Comparison of ENCODE assay signal across 10 mouse cellular contexts in the genomic region with DNA sequence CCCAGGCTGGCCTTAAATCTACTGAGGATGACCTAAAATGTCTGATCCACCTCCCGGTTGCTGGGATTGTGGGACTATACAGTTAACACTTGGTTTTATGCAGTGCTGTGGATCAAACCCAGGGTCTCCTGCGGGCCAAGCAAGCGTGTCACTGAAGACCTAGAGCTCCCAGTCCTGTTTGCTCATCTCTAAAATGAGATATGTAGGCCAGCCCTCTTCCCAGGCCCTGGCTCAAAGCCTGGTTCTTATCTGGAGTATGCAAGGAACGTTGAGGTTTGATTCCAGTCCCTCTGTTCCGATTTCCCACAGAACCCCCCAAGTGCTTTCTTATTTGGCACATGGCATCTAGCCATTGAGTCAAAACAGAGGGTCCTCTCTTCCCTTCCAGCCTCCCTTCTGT.
DNase-seq lines count a peak whose midpoint lies in the region; ATAC-seq and TF ChIP-seq lines count a peak whose summit lies in the region.
"Had no signal": no experiment of that assay in that cellular context is flagged by ENCODE, and none has a peak within 500 bp of the region (broad histone marks: within the 10 kb centered on the region; RNA-seq: fewer than 3 reads in every experiment).

No protein-coding gene starts in this region.

- TF ChIP-seq POLR2A in limb, embryonic 14.5 days (IDR thresholded peaks at IDR 0.05; ENCODE audit: borderline replicate concordance, extremely low read depth, insufficient read depth, insufficient read length): no peak

- TF ChIP-seq CTCF in kidney, postnatal 0 days (IDR thresholded peaks at IDR 0.05; ENCODE audit: low read depth): no peak

- no peaks in the 10 kb centered on the region for H3K9me3 ChIP-seq in kidney, postnatal 0 days (replicated peaks; ENCODE audit: low read length)
- H3K9me3 ChIP-seq in forebrain, embryonic 14.5 days (replicated peaks; ENCODE audit: control insufficient read depth, low read length): no peaks in the 10 kb centered on the region
- no peaks in the 10 kb centered on the region for H3K9me3 ChIP-seq in limb, embryonic 14.5 days (ENCODE audit: control insufficient read depth, low read length)
- no peaks in the 10 kb centered on the region for H3K9me3 ChIP-seq in neural tube, embryonic 13.5 days

- H3K4me3 ChIP-seq in kidney, postnatal 0 days (replicated peaks; ENCODE audit: low read depth, low read length): no peak overlapping the region
- no peak overlapping the region for H3K4me3 ChIP-seq in forebrain, embryonic 14.5 days (ENCODE audit: low read depth, low read length)
- no peak overlapping the region for H3K4me3 ChIP-seq in limb, embryonic 14.5 days (replicated peaks; ENCODE audit: low read length)
- H3K4me3 ChIP-seq in neural tube, embryonic 13.5 days: no peak overlapping the region

- H3K36me3 ChIP-seq in kidney, postnatal 0 days (ENCODE audit: insufficient read depth, low read length): no peaks in the 10 kb centered on the region
- no peaks in the 10 kb centered on the region for H3K36me3 ChIP-seq in forebrain, embryonic 14.5 days (ENCODE audit: control insufficient read depth, insufficient read depth, low read length)
- no peaks in the 10 kb centered on the region for H3K36me3 ChIP-seq in limb, embryonic 14.5 days (ENCODE audit: control insufficient read depth, insufficient read depth, low read length)
- no peaks in the 10 kb centered on the region for H3K36me3 ChIP-seq in neural tube, embryonic 13.5 days

- ATAC-seq in kidney, postnatal 0 days (replicated peaks; ENCODE audit: low FRiP score, low read depth): no peak
- no peak for ATAC-seq in forebrain, embryonic 14.5 days
- no peak for ATAC-seq in limb, embryonic 14.5 days (ENCODE audit: low FRiP score, low read depth)
- ATAC-seq in neural tube, embryonic 13.5 days (ENCODE audit: low read depth): no peak
- ATAC-seq in inflammation-experienced regulatory T-cells, adult 6 months: no peak

- no peaks in the 10 kb centered on the region for H3K27me3 ChIP-seq in kidney, postnatal 0 days (ENCODE audit: insufficient read depth, low read length)
- no peaks in the 10 kb centered on the region for H3K27me3 ChIP-seq in forebrain, embryonic 14.5 days (replicated peaks; ENCODE audit: control insufficient read depth, insufficient read depth, low read length)
- H3K27me3 ChIP-seq in limb, embryonic 14.5 days (ENCODE audit: control insufficient read depth, insufficient read depth, low read length): no peaks in the 10 kb centered on the region
- no peaks in the 10 kb centered on the region for H3K27me3 ChIP-seq in neural tube, embryonic 13.5 days
- H3K27me3 ChIP-seq: Patski had no signal

- peaks cover 11% of the 10 kb centered on the region; the same call in 1 of the 2 replicates for H3K4me1 ChIP-seq in kidney, postnatal 0 days (replicated peaks; ENCODE audit: insufficient read depth, low read length)
- peaks cover 23% of the 10 kb centered on the region for H3K4me1 ChIP-seq in forebrain, embryonic 14.5 days (ENCODE audit: control insufficient read depth, insufficient read depth, low read length)
- peaks cover 27% of the 10 kb centered on the region for H3K4me1 ChIP-seq in limb, embryonic 14.5 days (ENCODE audit: control insufficient read depth, insufficient read depth, low read length)
- H3K4me1 ChIP-seq in neural tube, embryonic 13.5 days (replicated peaks): peaks cover 35% of the 10 kb centered on the region

- WGBS in kidney, postnatal 0 days: 70% methylated on average over 5 of the region's 5 CpGs
- WGBS in forebrain, embryonic 14.5 days: 80% methylated on average over 5 of the region's 5 CpGs
- WGBS in limb, embryonic 14.5 days: 80% methylated on average over 5 of the region's 5 CpGs
- 81% methylated on average over 5 of the region's 5 CpGs for WGBS in neural tube, embryonic 13.5 days

- DNase-seq in kidney, postnatal 0 days (ENCODE audit: low spot score): no peak
- no peak for DNase-seq in kidney, adult 9 months
- no peak for DNase-seq in forebrain, embryonic 14.5 days (ENCODE audit: low spot score)
- DNase-seq in limb, embryonic 14.5 days (ENCODE audit: low spot score): no peak
- DNase-seq in embryo, embryonic 9.5 days (ENCODE audit: extremely low spot score): no peak
- DNase-seq in testis, postnatal 10 days (ENCODE audit: low spot score): no peak

- peak overlapping the region; percentile 69; the same call in 1 of the 2 replicates for H3K27ac ChIP-seq in kidney, postnatal 0 days
- H3K27ac ChIP-seq in forebrain, embryonic 14.5 days (ENCODE audit: low read depth, low read length): peak overlapping the region; percentile 90; the same call in 1 of the 2 replicates
- H3K27ac ChIP-seq in limb, embryonic 14.5 days (replicated peaks; ENCODE audit: low read depth, low read length): peak overlapping the region; percentile 69
- H3K27ac ChIP-seq in neural tube, embryonic 13.5 days (replicated peaks): peak overlapping the region; percentile 81; the same call in 1 of the 2 replicates
- H3K27ac ChIP-seq: macrophage had no signal

- H3K4me2 ChIP-seq in kidney, postnatal 0 days (ENCODE audit: low read length): no peak overlapping the region
- H3K4me2 ChIP-seq in forebrain, embryonic 14.5 days (ENCODE audit: low read length): no peak overlapping the region
- no peak overlapping the region for H3K4me2 ChIP-seq in limb, embryonic 14.5 days (replicated peaks; ENCODE audit: low read depth, low read length, severe bottlenecking)
- H3K4me2 ChIP-seq in neural tube, embryonic 13.5 days: 0 out of 2 replicates have a peak overlapping the region, but pooled peaks have one; percentile 72

- H3K9ac ChIP-seq in kidney, postnatal 0 days (ENCODE audit: low read depth, low read length): no peak overlapping the region
- H3K9ac ChIP-seq in forebrain, embryonic 14.5 days (ENCODE audit: low read length): no peak overlapping the region
- H3K9ac ChIP-seq in limb, embryonic 14.5 days (ENCODE audit: low read depth, low read length, severe bottlenecking): no peak overlapping the region
- no peak overlapping the region for H3K9ac ChIP-seq in neural tube, embryonic 13.5 days
